Mouse (Mus musculus) adrenal gland, adult 8-10 months (tissue): Measurements from ENCODE around the gene H2-T23. TPM values are rescaled to one million over a fixed set of nuclear protein-coding genes. Genes with fewer than 3 reads are reported as not detected.
"Not testable (repeated sequence)": the region's sequence is repeated elsewhere in the genome, so short reads cannot be mapped to it uniquely, and the experiment has no call there.

ENCODE experiments used
- DNase-seq: peaks from one replicate; pipeline ENCODE4 v3.0.0; 2022
- total RNA-seq, 4 experiments: library from RNA; stranded (reverse); gene quantifications; 2 replicates each; pipeline ENCODE4 v1.2.4; 2022

H2-T23 gene
- total RNA-seq, 4 experiments from 2014 or later: 65.8 to 110 (median 93.4) TPM

DNA sequence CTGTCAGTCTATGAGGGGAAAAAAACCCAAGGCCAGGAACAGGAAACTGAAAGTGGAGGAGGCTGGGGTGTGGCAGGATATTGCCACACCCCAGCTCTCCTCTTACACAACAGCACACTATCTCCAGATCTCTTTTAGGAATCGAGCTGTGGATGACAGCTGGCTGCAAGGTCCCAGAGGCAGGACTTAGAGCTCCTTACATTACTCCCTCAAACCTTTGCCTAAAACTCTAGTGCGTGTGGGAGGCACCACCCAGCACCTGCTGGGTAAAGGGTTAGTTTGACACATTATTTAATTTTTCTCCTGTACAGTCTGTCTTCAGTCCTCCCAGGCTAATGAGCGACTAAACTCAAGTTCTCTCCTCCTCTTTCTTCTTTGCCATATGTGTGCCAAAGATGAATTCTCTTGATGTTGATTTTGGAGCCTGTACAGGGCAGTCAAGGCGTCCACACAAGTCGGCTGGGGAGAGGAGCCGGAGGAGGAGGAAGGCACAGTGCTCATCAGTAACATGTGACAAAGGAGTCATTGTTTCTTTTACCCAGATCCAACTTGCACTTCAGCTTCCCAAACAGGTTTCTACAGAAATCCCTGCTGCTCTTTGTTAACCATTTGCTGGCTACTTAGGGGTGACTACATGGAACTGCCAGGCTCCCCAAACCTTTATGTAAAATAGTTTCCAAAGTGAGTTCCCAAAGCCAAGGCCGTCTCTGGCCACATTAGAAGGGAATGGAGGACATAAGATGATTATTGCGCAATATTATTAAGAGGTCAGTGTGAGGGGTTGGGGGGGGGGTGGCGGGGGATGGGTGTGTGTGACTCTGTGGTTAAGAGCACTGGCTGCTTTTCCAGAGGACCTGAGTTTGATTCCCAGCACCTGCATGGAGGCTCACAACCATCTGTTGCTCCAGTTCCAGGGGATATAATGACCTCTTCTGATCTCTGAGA lies 8.7 kb downstream of the H2-T23 start:
- no peak for DNase-seq

DNA sequence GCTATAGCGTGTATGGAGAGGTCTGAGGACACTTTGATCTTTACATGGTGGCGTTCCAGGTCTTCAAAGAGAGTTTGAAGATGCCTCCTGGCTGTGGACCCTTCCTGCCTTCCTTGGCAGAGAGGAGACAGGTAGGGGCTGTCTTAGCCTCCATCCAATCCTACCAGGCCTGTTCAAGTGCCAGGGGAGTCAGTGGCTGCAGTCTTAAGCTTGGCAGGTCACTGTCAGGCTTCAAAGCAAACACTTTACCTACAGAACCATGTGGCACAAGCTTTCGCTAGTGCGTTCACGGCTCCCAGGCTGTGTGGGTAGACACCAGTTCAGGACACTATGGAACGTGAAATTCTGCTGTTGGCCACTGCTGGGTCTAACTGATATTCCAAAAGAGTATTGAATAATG lies 9.7 kb downstream of the H2-T23 start:
- DNase-seq: no peak

DNA sequence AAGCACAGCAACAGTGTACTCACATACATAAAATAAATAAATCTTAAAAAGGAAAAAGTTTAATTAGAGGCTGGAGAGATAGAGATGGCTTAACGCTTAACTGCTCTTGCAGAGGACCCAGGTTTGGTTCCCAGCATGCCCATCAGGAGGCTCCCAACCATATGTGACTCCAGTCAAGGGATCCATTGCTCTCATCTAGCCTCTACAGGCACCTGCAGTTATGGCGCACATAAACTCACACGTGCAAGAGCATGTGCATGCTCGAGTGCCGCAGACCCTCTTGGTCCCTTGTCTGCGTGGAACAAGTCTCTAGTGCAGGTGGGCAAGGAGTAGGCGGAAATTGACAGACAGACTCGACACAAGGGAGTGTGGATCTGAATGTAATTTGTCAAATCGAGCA lies 10.6 kb downstream of the H2-T23 start:
- DNase-seq: no peak

DNA sequence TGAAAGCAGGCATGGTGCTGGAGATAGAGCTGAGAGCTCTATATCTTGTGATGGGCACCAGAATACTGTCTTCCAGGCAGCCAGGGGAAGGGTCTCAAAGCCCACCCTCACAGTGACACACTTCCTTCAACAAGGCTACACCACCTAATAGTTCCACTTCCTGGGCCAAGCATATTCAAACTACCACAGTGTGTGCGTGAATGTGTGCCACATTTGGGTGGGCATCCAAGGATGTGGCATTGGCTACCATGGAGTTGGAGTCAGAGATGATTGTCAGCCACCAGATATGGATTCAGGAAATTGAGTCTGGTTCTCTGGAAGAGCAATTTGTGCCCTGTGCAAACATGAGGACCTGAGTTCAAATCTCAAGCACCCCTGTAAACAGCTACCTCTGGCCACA lies 11.3 kb downstream of the H2-T23 start:
- DNase-seq: no peak

DNA sequence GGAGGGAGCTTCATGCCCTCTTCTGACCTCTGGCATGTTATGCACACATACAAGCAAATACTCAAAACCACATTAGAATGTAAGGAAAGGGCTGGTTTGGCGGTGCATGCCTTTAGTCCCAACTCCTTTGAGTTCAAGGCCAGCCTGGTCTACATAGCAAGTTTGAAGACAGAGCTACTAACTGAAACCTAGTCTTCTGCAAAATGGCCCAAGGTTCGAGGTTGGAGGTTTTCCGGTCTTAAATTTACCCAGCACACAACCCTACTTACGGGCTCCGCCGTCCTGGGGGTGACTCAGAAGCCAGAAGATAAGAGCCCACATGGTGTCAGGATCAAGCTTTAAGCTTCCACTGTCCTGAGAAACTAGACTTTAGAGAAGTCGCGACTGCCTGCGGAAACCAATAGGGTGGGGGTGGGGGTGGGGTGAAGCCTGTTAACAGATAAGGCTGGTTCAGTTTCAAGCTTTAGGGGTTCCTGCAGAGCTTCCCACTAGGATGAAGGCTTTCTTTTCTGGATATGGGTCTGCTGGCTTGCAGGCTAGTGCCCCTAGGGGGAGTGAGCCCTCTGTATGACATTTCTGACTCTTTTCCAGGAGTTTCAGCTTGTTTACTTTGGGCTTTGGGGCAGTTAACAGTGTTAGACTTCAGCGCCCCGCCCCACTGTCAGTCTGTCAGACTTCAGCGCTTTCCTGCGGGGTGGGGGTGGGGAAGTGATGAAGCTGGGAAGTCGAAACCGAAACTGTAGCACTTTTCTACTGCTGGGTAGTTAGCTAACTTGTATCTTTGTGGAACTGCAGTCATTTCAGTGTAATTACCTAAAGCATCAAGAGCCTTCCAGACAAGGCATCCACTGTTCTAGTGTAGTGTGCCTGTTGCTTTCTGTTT lies 12.2 kb downstream of the H2-T23 start, which contains the start of gene H2-T24:
TSS of gene H2-T24 (minus strand) at position 370 of the 883 bp plus-strand sequence.
- peak; percentile 64 for DNase-seq

DNA sequence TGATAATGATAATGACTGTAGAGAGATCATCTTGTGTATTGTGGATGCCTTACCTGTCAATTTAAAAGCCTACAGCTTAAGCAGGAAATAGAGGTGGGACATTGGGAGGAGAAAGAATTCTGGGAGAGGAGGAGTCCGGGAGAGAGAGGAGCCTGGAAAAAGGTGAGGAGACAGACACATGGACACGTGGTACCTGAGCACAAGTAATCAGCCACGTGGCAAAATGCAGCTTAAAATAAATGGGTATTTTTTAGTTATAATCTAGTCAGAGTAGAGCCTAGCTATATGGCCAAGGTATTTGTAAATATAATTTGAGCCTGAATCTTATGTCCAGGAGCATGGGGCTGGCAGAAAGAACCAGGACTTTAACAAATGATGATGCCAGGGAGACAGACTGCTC lies 13.1 kb downstream of the H2-T23 start:
- no peak for DNase-seq

DNA sequence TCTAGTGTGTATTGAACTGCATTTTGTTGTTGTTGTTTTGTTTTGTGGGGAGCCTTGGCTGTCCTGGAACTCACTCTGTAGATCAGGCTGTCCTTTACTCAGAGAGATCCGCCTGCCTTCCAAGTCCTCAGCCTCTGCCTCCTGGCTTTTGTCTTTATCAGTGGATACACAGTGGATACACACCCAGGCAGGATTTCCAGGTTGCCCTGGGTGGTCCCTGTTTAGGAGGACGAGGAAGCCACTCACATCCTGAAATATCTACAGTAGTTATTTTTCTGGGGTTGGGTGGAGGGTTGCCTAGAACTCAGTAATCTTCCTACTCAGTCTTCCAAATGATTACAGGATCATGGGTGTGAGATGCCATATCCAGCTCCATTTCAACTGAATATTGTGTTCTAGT lies 13.7 kb downstream of the H2-T23 start:
- DNase-seq: no peak

DNA sequence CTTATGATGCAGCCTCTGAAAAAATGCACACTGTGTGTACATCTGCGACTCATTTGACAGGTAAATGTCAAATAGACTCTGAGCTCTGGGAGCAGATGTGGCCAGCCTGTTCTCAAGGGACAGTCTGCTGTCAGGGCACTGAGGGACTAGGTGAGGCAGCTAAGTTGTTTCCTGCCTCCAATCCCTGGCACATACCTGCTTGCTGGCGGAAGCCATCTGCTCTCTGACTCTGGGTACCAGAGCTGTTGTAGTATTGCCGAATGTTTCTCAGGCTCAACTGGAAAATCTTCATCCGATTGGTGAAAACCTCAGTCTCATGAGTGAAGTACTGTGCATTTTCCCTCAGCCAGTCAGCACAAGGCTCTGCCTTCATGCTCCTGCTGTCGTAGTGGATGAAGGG lies 15.6 kb downstream of the H2-T23 start:
- DNase-seq: no peak

DNA sequence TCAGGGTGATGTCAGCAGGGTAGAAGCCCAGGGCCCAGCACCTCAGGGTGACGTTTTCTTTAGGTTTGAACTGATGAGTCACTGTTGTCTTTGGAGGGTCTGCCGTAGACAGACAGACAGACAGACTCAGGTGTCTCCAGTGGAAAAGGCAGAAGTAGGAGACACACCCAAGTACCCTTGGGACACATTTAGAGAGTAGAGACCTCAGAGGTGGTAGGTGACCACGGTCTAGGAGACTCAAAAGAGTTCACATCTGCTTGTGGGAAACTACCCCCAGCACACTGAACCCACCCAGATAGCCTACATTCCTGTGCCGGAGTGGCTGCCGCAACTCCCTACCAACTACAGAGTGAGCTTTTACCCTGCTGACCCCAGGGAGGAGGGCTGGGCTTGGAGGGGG lies 17.7 kb downstream of the H2-T23 start:
- no peak for DNase-seq

DNA sequence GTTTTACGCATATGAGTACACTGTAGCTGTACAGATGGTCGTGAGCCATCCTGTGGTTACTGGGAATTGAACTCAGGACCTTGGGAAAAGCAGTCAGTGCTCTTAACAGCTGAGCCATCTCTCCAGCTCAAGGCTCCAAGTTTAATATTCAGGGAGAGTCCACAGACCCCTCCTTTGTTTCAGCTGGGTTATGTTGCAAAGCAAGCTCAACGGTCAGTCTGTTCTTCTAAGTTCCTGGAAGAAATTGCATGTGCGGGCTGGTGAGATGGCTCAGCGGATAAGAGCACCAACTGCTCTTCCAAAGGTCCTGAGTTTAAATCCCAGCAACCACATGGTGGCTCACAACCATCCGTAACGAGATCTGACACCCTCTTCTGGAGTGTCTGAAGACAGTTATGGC lies 28.2 kb downstream of the H2-T23 start:
- DNase-seq: not testable (repeated sequence)

DNA sequence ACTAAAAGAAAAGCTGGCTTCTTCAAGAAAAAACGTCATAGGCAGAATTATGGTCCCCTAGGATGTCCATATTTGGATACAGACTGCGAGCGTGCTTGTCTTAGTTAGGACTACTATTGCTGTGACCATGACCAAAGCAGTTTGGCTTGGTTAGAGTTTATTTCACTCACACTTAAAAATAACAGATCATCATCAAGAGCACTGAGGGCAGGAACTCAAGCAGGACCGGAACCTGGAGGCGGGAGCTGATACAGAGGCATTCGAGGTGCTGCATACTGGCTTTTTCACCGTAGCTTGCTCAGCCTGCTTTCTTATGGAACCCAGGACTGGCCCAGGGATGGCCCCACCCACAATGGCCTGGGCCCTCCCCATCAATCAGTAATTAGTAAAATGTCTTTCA lies 29.3 kb downstream of the H2-T23 start:
- DNase-seq: no peak

DNA sequence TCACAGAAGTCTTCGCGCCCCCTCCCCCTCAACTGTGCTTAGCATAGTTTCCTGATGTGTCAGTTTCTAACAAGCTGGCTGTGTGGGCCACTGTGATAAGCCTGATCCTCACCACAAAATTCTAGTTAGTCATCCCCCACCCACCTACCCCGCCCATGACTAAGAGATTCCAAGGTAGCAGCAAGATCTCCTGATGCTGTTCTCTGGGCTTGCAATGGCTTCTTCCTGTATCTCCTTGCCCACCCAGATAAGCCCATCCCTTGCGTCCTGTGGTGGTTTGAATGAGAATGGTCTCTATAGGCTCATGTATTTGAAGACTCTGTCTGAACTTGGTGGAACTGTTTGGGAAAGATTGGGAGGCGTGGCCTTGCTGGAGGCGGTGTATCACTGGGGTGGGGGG lies 30.7 kb downstream of the H2-T23 start:
- DNase-seq: no peak

DNA sequence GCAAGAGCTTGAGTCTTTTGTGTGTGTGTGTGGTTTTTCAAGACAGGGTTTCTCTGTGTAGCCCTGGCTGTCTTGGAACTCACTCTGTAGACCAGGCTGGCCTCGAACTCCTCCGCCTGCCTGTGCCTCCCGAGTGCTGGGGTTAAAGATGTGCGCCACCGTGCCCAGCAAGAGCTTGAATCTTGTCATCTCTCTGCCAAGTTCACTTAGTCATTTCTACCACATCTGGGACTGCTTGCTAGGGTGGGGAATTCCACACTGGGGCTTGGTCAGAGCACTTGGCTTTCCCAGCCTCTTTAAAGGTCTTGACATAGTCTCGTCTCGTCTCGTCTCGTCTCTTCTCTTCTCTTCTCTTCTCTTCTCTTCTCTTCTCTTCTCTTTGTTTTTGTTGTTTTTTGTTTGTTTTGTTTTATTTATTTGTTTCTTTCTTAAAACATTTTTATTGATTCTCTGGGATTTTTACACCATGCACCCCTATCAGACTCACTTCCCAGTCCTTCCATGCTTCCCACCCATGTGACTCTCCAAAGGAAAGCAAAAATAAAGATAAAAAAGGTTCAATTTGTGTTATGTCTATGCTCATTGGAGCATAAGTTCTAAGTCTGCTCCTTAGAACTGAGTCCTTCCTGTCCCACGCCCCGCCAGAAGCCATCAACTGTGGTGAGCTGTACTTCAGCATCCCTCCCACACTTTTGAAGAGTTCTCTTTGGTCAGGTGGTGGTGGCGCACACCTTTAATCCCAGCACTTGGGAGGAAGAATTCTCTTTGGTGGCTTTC lies 31.3 kb downstream of the H2-T23 start:
- DNase-seq: no peak

DNA sequence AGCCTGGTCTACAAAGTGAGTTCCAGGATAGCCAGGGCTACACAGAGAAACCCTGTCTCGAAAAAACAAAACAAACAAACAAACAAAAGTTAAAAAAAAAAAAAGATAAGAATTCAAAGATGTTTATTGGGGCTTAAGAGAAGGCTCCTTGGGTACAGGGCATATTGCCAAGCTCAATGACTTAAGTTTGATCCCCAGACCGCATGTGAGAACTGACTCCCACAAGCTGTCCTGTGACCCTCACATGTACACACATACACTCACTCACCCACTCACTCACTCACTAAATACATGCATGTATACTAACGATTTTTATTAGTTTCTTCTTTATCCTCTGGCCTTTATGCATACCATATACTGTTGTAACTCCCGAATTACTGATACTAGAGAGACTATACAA lies 32.3 kb downstream of the H2-T23 start:
- DNase-seq: no peak

DNA sequence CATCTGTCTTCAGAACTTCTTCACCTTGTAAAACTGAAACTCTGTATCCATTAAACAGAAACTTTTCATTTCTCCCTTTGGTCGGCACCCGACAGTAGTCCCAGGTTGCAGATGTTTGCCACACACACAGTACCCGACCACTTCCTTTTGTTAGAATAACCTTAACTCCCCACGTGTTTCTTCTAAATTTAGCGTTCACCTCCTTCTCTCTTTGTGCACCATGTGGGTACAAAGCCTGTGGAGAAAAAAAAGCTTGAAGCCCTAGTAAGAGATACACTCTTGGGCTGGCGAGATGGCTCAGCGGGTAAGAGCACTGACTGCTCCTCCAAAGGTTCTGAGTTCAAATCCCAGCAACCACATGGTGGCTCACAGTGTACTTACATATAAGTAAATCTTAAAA lies 33.3 kb downstream of the H2-T23 start:
- no peak for DNase-seq

DNA sequence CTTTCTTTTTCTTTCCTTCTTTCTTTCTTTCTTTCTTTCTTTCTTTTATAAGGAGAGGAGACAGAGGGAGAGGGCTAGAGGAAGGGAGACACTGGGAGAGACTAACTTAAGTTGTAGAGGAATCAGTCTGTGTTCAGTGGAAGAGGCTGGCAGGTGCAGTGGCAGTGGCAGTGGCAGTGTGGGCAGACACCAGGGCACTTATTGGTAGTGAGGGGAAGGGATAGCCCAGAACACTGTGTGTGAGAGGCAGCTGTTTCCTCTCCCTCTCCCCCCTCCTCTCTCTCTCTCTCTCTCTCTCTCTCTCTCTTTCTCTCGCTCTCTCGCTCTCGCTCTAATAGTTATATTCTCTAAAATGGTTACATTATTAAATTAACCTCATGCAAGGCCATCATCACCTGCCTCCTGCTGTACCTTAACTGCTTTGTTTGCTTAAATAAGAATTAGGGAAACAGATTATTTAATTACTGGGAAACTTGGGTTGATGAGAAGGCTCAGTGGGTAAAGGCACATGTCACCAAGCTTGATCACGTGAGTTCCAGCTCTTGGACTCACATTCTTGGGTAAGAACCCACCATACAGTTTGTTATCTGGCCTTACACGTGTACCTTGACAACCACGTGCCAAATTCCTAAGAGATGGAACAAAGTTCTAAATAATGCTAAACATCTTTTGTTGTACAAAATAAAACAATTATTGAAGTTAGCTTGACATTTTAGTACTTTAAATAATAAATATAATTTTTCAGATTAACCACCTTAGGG lies 33.9 kb downstream of the H2-T23 start:
- no peak for DNase-seq

DNA sequence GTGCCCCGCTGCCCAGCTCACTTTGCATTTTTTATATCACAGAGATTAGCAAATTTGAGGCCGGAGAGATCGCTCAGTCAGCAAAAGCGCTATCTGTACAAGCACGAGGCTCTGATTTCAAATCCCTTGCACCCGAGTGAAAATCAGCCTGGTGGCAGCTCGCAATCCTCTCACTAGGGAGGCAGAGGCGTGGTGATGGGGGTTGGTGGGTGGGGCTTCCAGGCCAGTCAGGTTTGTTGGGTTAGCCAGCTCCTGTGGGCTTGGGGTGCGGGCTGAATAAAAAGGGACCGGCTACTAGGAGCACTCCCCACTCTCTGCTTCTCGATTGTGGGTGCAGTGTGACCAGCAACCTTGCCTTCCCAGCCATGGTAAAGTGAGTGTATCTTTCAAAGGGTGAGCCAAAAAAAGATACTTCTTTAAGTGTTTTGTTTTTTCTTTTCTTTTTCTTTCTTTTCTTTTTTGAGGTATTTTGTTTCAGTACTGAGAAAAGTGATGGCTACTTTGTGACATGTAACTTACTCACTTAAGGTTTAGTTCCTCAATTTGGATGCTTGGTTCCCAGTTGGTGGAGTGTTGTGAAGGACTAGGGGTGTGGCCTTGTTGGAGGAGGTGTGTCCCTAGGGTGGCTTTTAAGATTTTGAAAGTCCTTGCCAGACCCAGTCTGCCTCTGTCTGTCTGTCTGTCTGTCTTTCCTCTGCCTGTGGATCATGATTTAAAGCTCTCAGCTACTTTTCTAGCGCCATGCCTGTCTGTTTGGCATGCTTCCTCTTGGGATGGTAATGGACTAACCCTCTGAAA lies 34.7 kb downstream of the H2-T23 start:
- DNase-seq: no peak

DNA sequence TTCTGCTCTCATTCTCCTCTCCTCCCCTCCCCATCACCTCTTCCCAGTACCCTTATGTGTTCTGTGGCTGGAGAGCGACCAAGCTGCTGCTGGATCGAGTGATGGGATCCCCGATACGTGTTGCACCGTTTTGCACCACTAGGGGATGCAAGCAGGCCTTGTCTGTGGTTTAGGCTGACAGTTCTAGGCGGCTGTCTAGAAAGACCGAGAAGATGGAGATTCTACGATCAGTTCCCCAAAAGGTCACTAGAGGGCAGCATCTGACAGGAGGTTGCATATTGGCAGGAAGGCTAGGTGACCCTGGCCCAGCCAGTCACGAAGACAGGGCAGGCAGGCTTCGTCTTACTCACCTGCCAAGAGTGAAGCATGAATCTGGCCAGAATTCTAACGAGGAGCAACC lies 35.7 kb downstream of the H2-T23 start:
- peak; percentile 94 for DNase-seq

DNA sequence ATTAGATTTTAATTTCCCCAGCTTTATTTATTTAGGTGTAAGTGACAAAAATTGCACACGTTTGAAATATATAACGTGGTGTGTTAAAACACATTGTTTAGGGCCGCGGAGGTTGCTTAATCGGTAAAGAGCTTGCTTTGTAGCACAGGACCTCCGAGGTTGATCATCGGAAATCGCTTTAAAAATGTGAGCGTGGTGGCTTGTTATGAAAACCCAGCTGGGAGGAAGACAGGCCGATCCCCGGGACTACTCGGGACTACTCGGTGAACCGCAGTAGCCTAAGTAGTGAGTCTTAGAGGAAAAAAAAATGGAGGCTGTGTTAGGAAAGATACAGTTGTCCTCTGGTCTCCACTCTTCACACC lies 37.8 kb downstream of the H2-T23 start:
- DNase-seq: no peak

DNA sequence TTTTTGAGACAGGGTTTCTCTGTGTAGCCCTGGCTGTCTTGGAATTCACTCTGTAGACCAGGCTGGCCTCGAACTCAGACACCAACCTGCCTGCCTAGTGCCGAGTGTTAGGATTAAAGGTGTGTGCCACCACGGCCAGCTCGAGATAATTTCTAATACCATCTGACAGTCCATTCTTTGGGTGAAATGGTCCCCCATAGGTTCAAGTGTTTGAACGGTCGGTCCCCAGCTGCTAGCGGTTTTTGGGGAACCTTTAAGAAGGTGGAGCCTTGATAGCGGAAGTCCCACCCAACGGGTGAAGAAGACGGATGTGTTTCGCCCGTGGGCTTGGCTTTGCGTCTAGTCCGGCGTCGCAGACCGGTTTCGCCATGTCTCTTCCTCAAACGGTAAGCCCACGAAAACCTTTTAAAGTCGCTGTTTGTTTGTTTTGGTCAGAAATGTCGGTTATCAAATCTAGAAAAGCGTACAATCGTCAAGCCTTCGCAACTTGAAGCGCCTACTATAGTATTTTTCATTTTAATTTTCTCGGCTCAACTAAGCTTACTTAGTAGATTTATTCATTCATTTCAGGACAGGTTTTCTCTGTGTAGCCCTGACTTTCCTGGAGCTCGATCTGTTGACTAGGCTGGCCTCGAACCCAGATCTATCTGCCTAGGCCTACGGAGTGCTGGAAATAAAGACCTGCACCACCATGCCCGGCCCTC lies 38.3 kb downstream of the H2-T23 start:
- DNase-seq: peak; percentile 78
